Mouse (Mus musculus): ENCODE measurements around the gene Hs3st6. TPM values are rescaled to one million over a fixed set of nuclear protein-coding genes. Genes with fewer than 3 reads are reported as not detected.
A peak's percentile ranks its signal among the peaks of the same experiment; 100 is the strongest.
"Not testable (repeated sequence)": the region's sequence is repeated elsewhere in the genome, so short reads cannot be mapped to it uniquely, and the experiment has no call there.

Hs3st6 gene
- polyA plus RNA-seq (2012; rRNA removed), result 6.4 and 8.9 TPM in 2 replicates

GRCm38 (mm10) chr17:24752415-24753394, at the start of gene Hs3st6:
TSS of gene Hs3st6 (plus strand) at chr17:24752988.
- WGBS, result 1% methylated on average over 82 of the region's 82 CpGs
- TF ChIP-seq CTCF (IDR thresholded peaks at IDR 0.05; ENCODE audit: insufficient read depth, low read length) (no peak), POLR2A (IDR thresholded peaks at IDR 0.05; ENCODE audit: borderline replicate concordance, extremely low read depth, low read depth, low read length) (no peak)
- peak; percentile 51 for DNase-seq
- H3K4me3 ChIP-seq (replicated peaks; ENCODE audit: extremely low read depth, low read depth, low read length), result peak within 1 kb of the TSS; percentile 47
- no peaks in the 10 kb centered on the region for H3K4me1 ChIP-seq (ENCODE audit: control insufficient read depth, insufficient read depth, low read length)

GRCm38 (mm10) chr17:24705821-24706220, 47.0 kb upstream of the Hs3st6 start:
- Histone ChIP-seq H3K4me3 (replicated peaks; ENCODE audit: extremely low read depth, low read depth, low read length) (no peak overlapping the region), H3K4me1 (ENCODE audit: control insufficient read depth, insufficient read depth, low read length) (0 out of 2 replicates have a peak, but pooled peaks cover 2% of the 10 kb centered on the region)
- no peak for DNase-seq
- WGBS, result 96% methylated on average over 3 of the region's 3 CpGs
- TF ChIP-seq POLR2A (IDR thresholded peaks at IDR 0.05; ENCODE audit: borderline replicate concordance, extremely low read depth, low read depth, low read length), result no peak
- no peak for TF ChIP-seq CTCF (IDR thresholded peaks at IDR 0.05; ENCODE audit: insufficient read depth, low read length)

- Histone ChIP-seq H3K4me1 (ENCODE audit: control insufficient read depth, insufficient read depth, low read length) (0 out of 2 replicates have a peak, but pooled peaks cover 2% of the 10 kb centered on the region), H3K4me3 (replicated peaks; ENCODE audit: extremely low read depth, low read depth, low read length) (peak within 1 kb of the TSS; percentile 87)
- TF ChIP-seq CTCF (IDR thresholded peaks at IDR 0.05; ENCODE audit: insufficient read depth, low read length) (no peak), POLR2A (IDR thresholded peaks at IDR 0.05; ENCODE audit: borderline replicate concordance, extremely low read depth, low read depth, low read length) (peak; percentile 83; the same call in 1 of the 2 replicates)
- WGBS, result 3% methylated on average over 32 of the region's 32 CpGs
- peak; percentile 94 for DNase-seq
Measured at GRCm38 (mm10) chr17:24706982-24707800, 45.6 kb upstream of the Hs3st6 start, which contains the start of gene Tbl3. TSS of gene Tbl3 (minus strand) at chr17:24707660.

- 2% methylated on average over 24 of the region's 24 CpGs for WGBS
- H3K4me3 ChIP-seq (replicated peaks; ENCODE audit: extremely low read depth, low read depth, low read length), result peak overlapping the region; percentile 87
- TF ChIP-seq POLR2A (IDR thresholded peaks at IDR 0.05; ENCODE audit: borderline replicate concordance, extremely low read depth, low read depth, low read length) (no peak), CTCF (IDR thresholded peaks at IDR 0.05; ENCODE audit: insufficient read depth, low read length) (no peak)
- no peak for DNase-seq
- 0 out of 2 replicates have a peak, but pooled peaks cover 2% of the 10 kb centered on the region for H3K4me1 ChIP-seq (ENCODE audit: control insufficient read depth, insufficient read depth, low read length)
Measured at GRCm38 (mm10) chr17:24707801-24708425, 44.9 kb upstream of the Hs3st6 start.

GRCm38 (mm10) chr17:24708646-24709045, 44.1 kb upstream of the Hs3st6 start:
- Histone ChIP-seq H3K4me3 (replicated peaks; ENCODE audit: extremely low read depth, low read depth, low read length) (no peak overlapping the region), H3K4me1 (ENCODE audit: control insufficient read depth, insufficient read depth, low read length) (0 out of 2 replicates have a peak, but pooled peaks cover 2% of the 10 kb centered on the region)
- 20% methylated on average over 2 of the region's 2 CpGs for WGBS
- no peak for TF ChIP-seq CTCF (IDR thresholded peaks at IDR 0.05; ENCODE audit: insufficient read depth, low read length)
- TF ChIP-seq POLR2A (IDR thresholded peaks at IDR 0.05; ENCODE audit: borderline replicate concordance, extremely low read depth, low read depth, low read length), result no peak
- no peak for DNase-seq

GRCm38 (mm10) chr17:24715556-24715955, 37.2 kb upstream of the Hs3st6 start:
- no peak for TF ChIP-seq CTCF (IDR thresholded peaks at IDR 0.05; ENCODE audit: insufficient read depth, low read length)
- no peak for TF ChIP-seq POLR2A (IDR thresholded peaks at IDR 0.05; ENCODE audit: borderline replicate concordance, extremely low read depth, low read depth, low read length)
- H3K4me1 ChIP-seq (ENCODE audit: control insufficient read depth, insufficient read depth, low read length), result peaks cover 2% of the 10 kb centered on the region; the same call in 1 of the 2 replicates
- H3K4me3 ChIP-seq (replicated peaks; ENCODE audit: extremely low read depth, low read depth, low read length), result no peak overlapping the region
- no peak for DNase-seq
- WGBS, result 83% methylated on average over 6 of the region's 6 CpGs

GRCm38 (mm10) chr17:24716166-24716682, 36.6 kb upstream of the Hs3st6 start:
- 97% methylated on average over 15 of the region's 15 CpGs for WGBS
- no peak for DNase-seq
- TF ChIP-seq POLR2A (IDR thresholded peaks at IDR 0.05; ENCODE audit: borderline replicate concordance, extremely low read depth, low read depth, low read length) (no peak), CTCF (IDR thresholded peaks at IDR 0.05; ENCODE audit: insufficient read depth, low read length) (no peak)
- H3K4me3 ChIP-seq (replicated peaks; ENCODE audit: extremely low read depth, low read depth, low read length), result no peak overlapping the region
- H3K4me1 ChIP-seq (ENCODE audit: control insufficient read depth, insufficient read depth, low read length), result peaks cover 4% of the 10 kb centered on the region; the same call in 1 of the 2 replicates

GRCm38 (mm10) chr17:24717943-24718342, 34.8 kb upstream of the Hs3st6 start, which contains the start of the genes Rnf151 and Rps2:
TSS of gene Rnf151 (minus strand) at chr17:24718063.
TSS of gene Rps2 (plus strand) at chr17:24718116.
- no peak for TF ChIP-seq POLR2A (IDR thresholded peaks at IDR 0.05; ENCODE audit: borderline replicate concordance, extremely low read depth, low read depth, low read length)
- 85% methylated on average over 4 of the region's 4 CpGs for WGBS
- Histone ChIP-seq H3K4me1 (ENCODE audit: control insufficient read depth, insufficient read depth, low read length) (peaks cover 6% of the 10 kb centered on the region; the same call in 1 of the 2 replicates), H3K4me3 (replicated peaks; ENCODE audit: extremely low read depth, low read depth, low read length) (no peak within 1 kb of the TSS)
- no peak for DNase-seq

- not testable (repeated sequence) for H3K4me3 ChIP-seq (replicated peaks; ENCODE audit: extremely low read depth, low read depth, low read length); H3K4me1 ChIP-seq (ENCODE audit: control insufficient read depth, insufficient read depth, low read length); DNase-seq
- WGBS, result 57% methylated on average over 5 of the region's 5 CpGs
Measured at GRCm38 (mm10) chr17:24718938-24719337, 33.9 kb upstream of the Hs3st6 start.

All from lung, adult 2 months (tissue).